Mouse (Mus musculus): ENCODE measurements around the gene Hmgb4. TPM values are rescaled to one million over a fixed set of nuclear protein-coding genes. Genes with fewer than 3 reads are reported as not detected.

Hmgb4 gene
- polyA plus RNA-seq, 1 experiment from 2014 or later: not detected

GRCm38 (mm10) chr4:128227377-128228316 is 33.1 kb downstream of the Hmgb4 start:
- Histone ChIP-seq H3K4me1 (replicated peaks) (peaks cover 16% of the 10 kb centered on the region), H3K27me3 (peaks cover 4% of the 10 kb centered on the region; the same call in 1 of the 2 replicates), H3K27ac (0 out of 2 replicates have a peak overlapping the region, but pooled peaks have one; percentile 14), H3K36me3 (no peaks in the 10 kb centered on the region), H3K9me3 (no peaks in the 10 kb centered on the region), H3K4me2 (no peak overlapping the region), H3K4me3 (replicated peaks) (no peak overlapping the region), H3K9ac (replicated peaks) (no peak overlapping the region)
- ATAC-seq (ENCODE audit: insufficient number of reproducible peaks, insufficient read depth, low FRiP score, low TSS enrichment, low read depth): 0 out of 2 replicates have a peak, but pooled peaks have one; percentile 59
- 18% methylated on average over 13 of the region's 13 CpGs for WGBS

GRCm38 (mm10) chr4:128224453-128224852 is 36.3 kb downstream of the Hmgb4 start:
- Histone ChIP-seq H3K27ac (no peak overlapping the region), H3K4me2 (no peak overlapping the region), H3K4me3 (replicated peaks) (no peak overlapping the region), H3K36me3 (no peaks in the 10 kb centered on the region), H3K9ac (replicated peaks) (no peak overlapping the region), H3K4me1 (replicated peaks) (peaks cover 16% of the 10 kb centered on the region), H3K27me3 (peaks cover 10% of the 10 kb centered on the region), H3K9me3 (no peaks in the 10 kb centered on the region)
- 65% methylated on average over 6 of the region's 6 CpGs for WGBS
- ATAC-seq (ENCODE audit: insufficient number of reproducible peaks, insufficient read depth, low FRiP score, low TSS enrichment, low read depth): no peak

GRCm38 (mm10) chr4:128217991-128218595 is 42.7 kb downstream of the Hmgb4 start:
- no peak overlapping the region for H3K9ac ChIP-seq (replicated peaks)
- peaks cover 6% of the 10 kb centered on the region; the same call in 1 of the 2 replicates for H3K9me3 ChIP-seq
- WGBS: 66% methylated on average over 13 of the region's 13 CpGs
- H3K27ac ChIP-seq: no peak overlapping the region
- H3K4me2 ChIP-seq: no peak overlapping the region
- H3K36me3 ChIP-seq: no peaks in the 10 kb centered on the region
- no peak overlapping the region for H3K4me3 ChIP-seq (replicated peaks)
- no peak for ATAC-seq (ENCODE audit: insufficient number of reproducible peaks, insufficient read depth, low FRiP score, low TSS enrichment, low read depth)
- H3K27me3 ChIP-seq: peaks cover 6% of the 10 kb centered on the region
- H3K4me1 ChIP-seq (replicated peaks): no peaks in the 10 kb centered on the region
